Mouse (Mus musculus): ENCODE results near the gene Acot11.

Acot11 gene

DNA sequence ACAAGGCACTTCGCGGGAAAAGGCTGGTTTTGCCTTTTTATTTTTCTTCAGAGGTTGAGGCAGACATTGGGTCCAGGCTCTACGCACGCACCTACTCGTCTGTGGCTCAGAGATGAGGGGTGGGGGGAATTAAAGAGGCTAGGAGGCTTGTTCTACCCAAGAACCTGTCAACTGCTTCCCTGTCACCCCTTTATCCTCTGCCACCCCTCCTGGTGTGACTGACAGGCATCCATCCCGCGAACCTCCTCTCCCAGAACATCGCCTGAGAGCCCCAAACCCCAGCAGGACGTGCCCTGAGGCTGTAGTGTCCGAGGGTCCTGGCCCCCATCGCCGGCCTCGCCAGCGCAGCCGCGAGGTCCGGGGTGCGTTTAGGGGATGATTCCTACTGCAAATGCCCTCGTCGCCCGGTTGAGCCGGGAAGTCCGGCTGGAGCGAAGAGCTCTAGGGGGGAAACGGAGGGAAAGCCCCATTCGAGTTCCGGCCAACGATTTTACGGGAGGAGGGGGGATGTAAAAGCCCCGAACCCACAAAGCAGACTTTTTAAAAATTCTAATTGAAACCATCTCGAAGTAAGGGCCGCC lies 34.5 kb upstream of the Acot11 start:
- Histone ChIP-seq H3K9me3 (ENCODE audit: low read length) (no peaks in the 10 kb centered on the region), H3K4me3 (replicated peaks; ENCODE audit: low read length) (peak overlapping the region; percentile 84), H3K36me3 (ENCODE audit: insufficient read depth, low read length) (peaks cover 6% of the 10 kb centered on the region), H3K4me1 (replicated peaks; ENCODE audit: low read depth, low read length) (peaks cover 75% of the 10 kb centered on the region), H3K27me3 (ENCODE audit: insufficient read depth, low read length) (0 out of 2 replicates have a peak, but pooled peaks cover 9% of the 10 kb centered on the region)
- TF ChIP-seq NANOG (IDR thresholded peaks at IDR 0.05; ENCODE audit: borderline replicate concordance, low read length) (no peak), POU5F1 (IDR thresholded peaks at IDR 0.05; ENCODE audit: borderline replicate concordance, low read length) (no peak), CTCF (conservative IDR thresholded peaks at IDR 0.05; ENCODE audit: low read length) (no peak)

DNA sequence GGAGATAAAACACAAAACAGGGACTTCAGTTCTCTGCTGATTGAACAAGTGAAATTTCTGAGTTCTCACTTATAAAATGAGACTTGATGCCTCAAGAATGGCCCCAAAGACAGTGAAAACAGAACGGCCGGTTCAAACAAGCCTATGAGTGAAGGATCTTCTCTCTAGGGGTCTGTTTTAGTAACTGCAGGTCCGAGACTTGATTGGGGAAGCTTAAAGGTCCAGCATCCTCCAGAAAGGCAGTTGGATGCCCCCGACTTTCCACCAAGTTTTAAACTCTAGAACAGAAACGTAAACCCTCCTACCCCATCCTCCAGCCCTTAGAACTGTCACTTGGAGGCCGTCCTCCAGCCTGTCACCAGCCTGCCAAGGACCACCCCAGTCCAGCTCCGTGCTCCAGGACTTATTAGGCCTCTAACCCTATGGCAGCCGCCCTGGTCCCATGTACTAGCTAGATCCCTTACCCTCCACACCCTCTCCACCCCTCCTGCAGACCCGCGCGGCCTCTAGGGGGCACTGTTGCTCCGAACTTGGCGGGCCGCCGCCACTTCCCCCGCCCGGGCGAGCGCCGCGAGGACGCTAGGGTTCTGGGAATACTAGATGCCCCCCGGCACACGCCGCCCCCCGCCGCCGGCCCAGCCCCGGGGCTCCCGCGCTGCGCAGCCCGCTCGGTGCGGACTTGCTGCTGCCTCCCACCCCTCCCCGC lies 33.9 kb upstream of the Acot11 start:
- Histone ChIP-seq H3K27me3 (ENCODE audit: insufficient read depth, low read length) (0 out of 2 replicates have a peak, but pooled peaks cover 9% of the 10 kb centered on the region), H3K4me3 (replicated peaks; ENCODE audit: low read length) (peak overlapping the region; percentile 84), H3K4me1 (replicated peaks; ENCODE audit: low read depth, low read length) (peaks cover 74% of the 10 kb centered on the region), H3K36me3 (ENCODE audit: insufficient read depth, low read length) (peaks cover 6% of the 10 kb centered on the region), H3K9me3 (ENCODE audit: low read length) (no peaks in the 10 kb centered on the region)
- TF ChIP-seq CTCF (conservative IDR thresholded peaks at IDR 0.05; ENCODE audit: low read length) (peak; percentile 29), POU5F1 (IDR thresholded peaks at IDR 0.05; ENCODE audit: borderline replicate concordance, low read length) (no peak)

DNA sequence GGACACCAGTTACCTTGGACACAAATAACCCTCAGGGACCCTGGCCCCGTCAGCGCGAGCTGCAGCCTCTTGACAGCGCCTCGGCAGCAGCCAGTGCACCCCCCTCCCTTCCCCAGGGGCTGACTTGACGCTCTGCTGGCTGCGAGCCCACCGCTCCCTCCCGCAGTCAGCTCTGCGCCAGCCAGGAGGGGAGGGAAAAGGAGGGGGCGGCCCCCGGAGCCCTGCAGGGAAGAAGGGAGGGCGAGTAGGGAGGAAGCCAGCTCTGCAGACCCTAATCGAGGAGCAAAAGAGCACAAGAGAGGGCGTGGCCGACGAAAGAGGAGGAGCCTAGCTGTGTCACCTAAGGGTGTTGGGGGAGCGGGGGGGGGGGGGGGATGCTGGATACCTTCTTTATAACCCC lies 33.2 kb upstream of the Acot11 start:
- Histone ChIP-seq H3K27me3 (ENCODE audit: insufficient read depth, low read length) (0 out of 2 replicates have a peak, but pooled peaks cover 9% of the 10 kb centered on the region), H3K36me3 (ENCODE audit: insufficient read depth, low read length) (peaks cover 5% of the 10 kb centered on the region), H3K9me3 (ENCODE audit: low read length) (no peaks in the 10 kb centered on the region), H3K4me1 (replicated peaks; ENCODE audit: low read depth, low read length) (peaks cover 71% of the 10 kb centered on the region), H3K4me3 (replicated peaks; ENCODE audit: low read length) (peak overlapping the region; percentile 73)
- no peak for TF ChIP-seq POU5F1 (IDR thresholded peaks at IDR 0.05; ENCODE audit: borderline replicate concordance, low read length)
- no peak for TF ChIP-seq CTCF (conservative IDR thresholded peaks at IDR 0.05; ENCODE audit: low read length)
- no peak for TF ChIP-seq NANOG (IDR thresholded peaks at IDR 0.05; ENCODE audit: borderline replicate concordance, low read length)

DNA sequence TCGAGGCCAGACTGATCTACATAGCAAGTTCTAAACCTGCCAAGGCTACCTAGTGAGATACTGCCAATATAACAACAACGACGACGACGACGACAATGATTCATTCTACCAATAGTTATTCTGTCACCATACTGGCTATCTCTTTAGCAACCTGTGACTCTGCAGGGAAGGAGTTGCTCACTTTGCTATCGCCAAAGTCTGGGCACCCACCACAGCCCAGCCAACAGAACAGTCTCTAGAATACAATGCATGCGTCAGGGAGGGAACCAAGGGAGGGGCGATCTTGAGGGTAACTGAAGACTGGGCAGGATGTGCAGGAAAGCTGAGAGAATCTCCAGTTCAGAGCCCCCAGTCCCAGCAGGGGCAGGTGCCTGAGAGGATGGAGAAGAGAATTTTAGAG lies 32.6 kb upstream of the Acot11 start:
- TF ChIP-seq CTCF (conservative IDR thresholded peaks at IDR 0.05; ENCODE audit: low read length), result no peak
- no peak for TF ChIP-seq POU5F1 (IDR thresholded peaks at IDR 0.05; ENCODE audit: borderline replicate concordance, low read length)
- TF ChIP-seq NANOG (IDR thresholded peaks at IDR 0.05; ENCODE audit: borderline replicate concordance, low read length), result no peak
- Histone ChIP-seq H3K27me3 (ENCODE audit: insufficient read depth, low read length) (0 out of 2 replicates have a peak, but pooled peaks cover 9% of the 10 kb centered on the region), H3K9me3 (ENCODE audit: low read length) (no peaks in the 10 kb centered on the region), H3K36me3 (ENCODE audit: insufficient read depth, low read length) (no peaks in the 10 kb centered on the region; the same call in 1 of the 2 replicates), H3K4me3 (replicated peaks; ENCODE audit: low read length) (peak overlapping the region; percentile 73), H3K4me1 (replicated peaks; ENCODE audit: low read depth, low read length) (peaks cover 71% of the 10 kb centered on the region)

DNA sequence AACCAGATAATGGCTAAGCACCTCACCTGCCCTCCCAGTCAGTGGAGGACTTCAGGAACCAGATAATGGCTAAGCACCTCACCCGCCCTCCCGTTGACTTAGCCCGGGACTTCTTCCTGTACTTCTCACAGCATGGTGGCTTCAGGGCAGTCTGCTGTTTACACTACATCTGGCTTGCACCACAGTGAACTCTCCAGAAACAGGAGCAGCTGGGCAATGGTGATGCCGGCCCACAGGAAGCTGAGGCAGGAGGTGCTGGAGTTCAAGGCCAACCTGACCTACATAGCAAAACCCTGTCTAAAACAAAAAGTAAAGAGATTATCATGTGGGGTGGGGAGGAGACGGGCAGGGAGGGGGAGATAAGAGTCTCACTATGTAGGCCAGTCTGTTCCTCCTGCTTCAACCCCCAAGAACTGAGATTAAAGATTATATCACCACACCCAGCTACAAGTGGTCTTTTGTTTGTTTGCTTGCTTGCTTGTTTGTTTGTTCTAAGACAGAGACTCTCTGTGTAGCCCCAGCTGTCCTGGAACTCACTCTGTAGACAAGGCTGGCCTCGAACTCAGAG lies 25.8 kb upstream of the Acot11 start:
- H3K9me3 ChIP-seq (ENCODE audit: low read length), result no peaks in the 10 kb centered on the region
- H3K27me3 ChIP-seq (ENCODE audit: insufficient read depth, low read length), result peaks cover 16% of the 10 kb centered on the region
- peaks cover 71% of the 10 kb centered on the region for H3K4me1 ChIP-seq (replicated peaks; ENCODE audit: low read depth, low read length)
- no peak for TF ChIP-seq POU5F1 (IDR thresholded peaks at IDR 0.05; ENCODE audit: borderline replicate concordance, low read length)
- TF ChIP-seq CTCF (conservative IDR thresholded peaks at IDR 0.05; ENCODE audit: low read length), result no peak
- no peak; the same call in 1 of the 2 replicates for TF ChIP-seq NANOG (IDR thresholded peaks at IDR 0.05; ENCODE audit: borderline replicate concordance, low read length)
- no peak overlapping the region for H3K4me3 ChIP-seq (replicated peaks; ENCODE audit: low read length)
- no peaks in the 10 kb centered on the region for H3K36me3 ChIP-seq (ENCODE audit: insufficient read depth, low read length)

DNA sequence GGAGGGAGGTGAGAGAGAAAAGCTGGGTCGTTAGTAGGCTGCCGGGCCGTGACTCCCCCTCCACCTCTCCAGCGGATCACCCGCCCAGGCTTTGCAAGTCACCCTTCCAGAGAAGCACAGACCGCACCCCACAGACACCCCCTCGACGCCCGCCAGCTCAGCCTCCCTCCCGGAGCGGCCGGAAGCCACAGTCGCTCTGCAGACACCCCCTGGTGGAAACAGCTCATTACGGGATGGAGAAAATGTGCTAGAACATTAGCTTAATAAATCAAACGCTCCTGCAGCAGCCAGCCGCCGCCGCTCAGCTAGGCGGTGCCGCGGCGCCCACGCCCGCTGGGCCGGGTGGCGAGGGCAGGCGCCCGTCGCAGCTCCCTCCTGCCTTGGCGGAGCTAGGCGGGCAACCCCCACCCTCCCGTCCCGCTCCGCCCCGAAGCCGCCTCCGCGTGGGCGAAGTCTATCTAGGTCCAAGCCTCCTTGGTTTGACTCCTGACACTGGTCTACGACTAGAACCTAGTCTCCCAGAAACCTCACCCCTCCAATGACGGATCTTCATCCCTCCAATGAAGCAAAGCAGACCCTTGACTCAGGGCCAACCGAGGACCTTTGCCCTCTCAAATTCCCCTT lies 23.1 kb upstream of the Acot11 start:
- Histone ChIP-seq H3K36me3 (ENCODE audit: insufficient read depth, low read length) (no peaks in the 10 kb centered on the region), H3K9me3 (ENCODE audit: low read length) (no peaks in the 10 kb centered on the region)

DNA sequence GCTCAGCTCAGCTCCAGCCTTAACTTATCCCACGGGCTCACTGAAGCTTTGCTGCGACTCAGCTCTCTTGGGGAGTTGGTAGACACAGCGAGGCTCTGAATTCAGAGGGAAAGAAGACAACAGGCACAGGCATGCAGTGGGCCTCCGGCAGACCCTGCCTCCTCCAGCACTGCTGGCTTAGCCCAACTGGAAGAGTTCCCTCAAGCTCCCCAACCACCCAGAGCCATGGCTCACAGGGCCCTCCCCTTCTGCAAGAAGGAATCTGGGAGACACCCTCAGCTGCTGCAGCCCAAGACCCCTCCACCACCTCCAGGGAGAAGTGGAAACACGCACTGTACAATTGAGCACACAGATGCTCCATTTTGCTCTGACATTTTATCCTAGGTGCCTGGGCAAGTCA lies 20.4 kb upstream of the Acot11 start:
- peaks cover 44% of the 10 kb centered on the region for H3K4me1 ChIP-seq (replicated peaks; ENCODE audit: low read depth, low read length)
- peaks cover 19% of the 10 kb centered on the region for H3K27me3 ChIP-seq (ENCODE audit: insufficient read depth, low read length)
- H3K36me3 ChIP-seq (ENCODE audit: insufficient read depth, low read length), result no peaks in the 10 kb centered on the region
- H3K4me3 ChIP-seq (replicated peaks; ENCODE audit: low read length), result no peak overlapping the region
- H3K9me3 ChIP-seq (ENCODE audit: low read length), result no peaks in the 10 kb centered on the region
- TF ChIP-seq POU5F1 (IDR thresholded peaks at IDR 0.05; ENCODE audit: borderline replicate concordance, low read length) (no peak), CTCF (conservative IDR thresholded peaks at IDR 0.05; ENCODE audit: low read length) (no peak), NANOG (IDR thresholded peaks at IDR 0.05; ENCODE audit: borderline replicate concordance, low read length) (no peak)

More for the DNA sequence above, 23.1 kb upstream of the Acot11 start:
- TF ChIP-seq POU5F1 (IDR thresholded peaks at IDR 0.05; ENCODE audit: borderline replicate concordance, low read length) (no peak), NANOG (IDR thresholded peaks at IDR 0.05; ENCODE audit: borderline replicate concordance, low read length) (no peak), CTCF (conservative IDR thresholded peaks at IDR 0.05; ENCODE audit: low read length) (no peak)
- Histone ChIP-seq H3K4me1 (replicated peaks; ENCODE audit: low read depth, low read length) (peaks cover 67% of the 10 kb centered on the region), H3K27me3 (ENCODE audit: insufficient read depth, low read length) (peaks cover 18% of the 10 kb centered on the region), H3K4me3 (replicated peaks; ENCODE audit: low read length) (peak overlapping the region; percentile 66)

DNA sequence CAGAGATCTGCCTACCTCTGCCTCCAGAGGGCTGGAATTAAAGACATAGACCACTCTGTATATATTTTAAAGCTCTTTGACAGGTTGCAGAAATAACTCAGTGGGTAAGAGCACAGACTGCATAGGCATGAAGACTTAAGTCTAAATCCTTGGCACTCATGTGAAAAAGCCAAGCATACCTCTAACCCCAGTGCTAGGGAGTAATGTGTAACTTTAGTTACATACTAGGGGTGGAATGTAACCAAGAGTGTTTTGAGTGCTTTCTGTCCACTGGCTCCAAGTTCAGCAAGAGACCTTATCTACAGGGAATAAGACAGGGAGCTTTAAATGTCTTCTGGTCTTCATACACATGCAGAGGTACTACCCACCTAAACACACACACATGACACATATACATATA lies 14.6 kb upstream of the Acot11 start:
- TF ChIP-seq CTCF (conservative IDR thresholded peaks at IDR 0.05; ENCODE audit: low read length), result no peak
- TF ChIP-seq POU5F1 (IDR thresholded peaks at IDR 0.05; ENCODE audit: borderline replicate concordance, low read length), result no peak
- TF ChIP-seq NANOG (IDR thresholded peaks at IDR 0.05; ENCODE audit: borderline replicate concordance, low read length), result no peak

More for the DNA sequence above, 14.6 kb upstream of the Acot11 start:
- H3K27me3 ChIP-seq (ENCODE audit: insufficient read depth, low read length), result peaks cover 3% of the 10 kb centered on the region
- H3K9me3 ChIP-seq (ENCODE audit: low read length), result no peaks in the 10 kb centered on the region
- no peak overlapping the region for H3K4me3 ChIP-seq (replicated peaks; ENCODE audit: low read length)
- peaks cover 24% of the 10 kb centered on the region for H3K4me1 ChIP-seq (replicated peaks; ENCODE audit: low read depth, low read length)
- H3K36me3 ChIP-seq (ENCODE audit: insufficient read depth, low read length), result no peaks in the 10 kb centered on the region

All from E14TG2a.4 (cell line).